Mouse (Mus musculus): Measurements from ENCODE around the gene Sept9. TPM values are rescaled to one million over a fixed set of nuclear protein-coding genes. Genes with fewer than 3 reads are reported as not detected.

The Sept9 gene
- polyA plus RNA-seq, 1 experiment from 2014 or later = 208 TPM

DNA sequence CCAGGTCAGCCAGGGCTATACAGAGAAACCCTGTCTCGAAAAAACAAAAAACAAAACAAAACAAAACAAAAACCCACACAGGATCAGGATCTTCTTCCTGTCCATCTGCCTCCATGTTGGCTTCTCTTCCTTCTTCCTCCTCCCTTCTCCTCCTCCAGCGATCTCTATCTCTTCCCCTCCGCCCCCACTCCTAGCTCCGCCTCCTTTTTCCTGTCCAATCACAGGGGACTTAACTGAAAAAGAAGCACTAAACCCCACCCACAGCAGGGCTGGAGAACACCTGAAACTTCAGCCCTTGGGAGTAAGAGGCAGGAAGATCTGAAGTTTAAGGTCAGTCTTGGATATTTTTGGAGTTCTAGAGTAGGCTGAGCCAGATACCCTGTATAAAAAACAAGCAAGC is 212.2 kb downstream of the Sept9 start:
- DNase-seq (ENCODE audit: low spot score) = no peak
- WGBS = 87% methylated on average over 4 of the region's 4 CpGs
- H3K4me1 ChIP-seq (ENCODE audit: control insufficient read depth, insufficient read depth, low read length) = peaks cover 37% of the 10 kb centered on the region
- no peak for ATAC-seq (ENCODE audit: insufficient number of reproducible peaks, low FRiP score, low TSS enrichment, low read depth)
- H3K27ac ChIP-seq (replicated peaks; ENCODE audit: low read depth, low read length) = no peak overlapping the region
- H3K9me3 ChIP-seq (ENCODE audit: control insufficient read depth, low read length) = no peaks in the 10 kb centered on the region
- no peak overlapping the region for H3K4me3 ChIP-seq (ENCODE audit: low read depth, low read length)
- no peaks in the 10 kb centered on the region for H3K36me3 ChIP-seq (ENCODE audit: control insufficient read depth, insufficient read depth, low read length)
- peaks cover 43% of the 10 kb centered on the region for H3K27me3 ChIP-seq (ENCODE audit: control insufficient read depth, insufficient read depth, low read length)
- H3K4me2 ChIP-seq (ENCODE audit: low read depth, severe bottlenecking) = no peak overlapping the region
- no peak overlapping the region for H3K9ac ChIP-seq (ENCODE audit: low read length)

Other genes with a start within 250 kb of the Sept9 start
- gene Sec14l1, start 84.5 kb upstream of the Sept9 start, polyA plus RNA-seq (2014; fragmentation: Nextera tagmentation; extraction: Ambion mirVana) = 28.1 and 29.7 TPM in 2 replicates